ENCODE assay signal across 20 mouse cellular contexts in genomic region chr1:99134129-99134528, GRCm38 (mm10).
A peak's percentile ranks its signal among the peaks of the same experiment; 100 is the strongest.
DNase-seq lines count a peak whose midpoint lies in the region; TF ChIP-seq lines count a peak whose summit lies in the region.
"Had no signal": no experiment of that assay in that cellular context is flagged by ENCODE, and none has a peak within 500 bp of the region (broad histone marks: within the 10 kb centered on the region; RNA-seq: fewer than 3 reads in every experiment).

No protein-coding gene starts in this region.

- H3K4me1 ChIP-seq in MEL (ENCODE audit: control insufficient read depth in 1 of 2, insufficient read depth in 2 of 2, low read length in 2 of 2) = peaks cover 0 to 7% of the 10 kb centered on the region in 2 experiments; a peak in 2 of 4 replicates

- H3K27ac ChIP-seq in MEL (ENCODE audit: control insufficient read depth, low read depth, low read length) = no peak overlapping the region

- no peak for TF ChIP-seq CTCF in MEL (IDR thresholded peaks at IDR 0.05 in 2 of 3, conservative IDR thresholded peaks at IDR 0.05 in 1 of 3; ENCODE audit: control insufficient read depth in 1 of 3, insufficient read depth in 1 of 3, low read depth in 2 of 3, low read length in 3 of 3, poor library complexity in 1 of 3, severe bottlenecking in 1 of 3)

- DNase-seq in MEL (ENCODE audit: low read depth, low spot score) (peak; percentile 67), MEL-GATA-1-ER (ENCODE audit: extremely low read depth, low read depth) (peak; percentile 52)
- no peak for DNase-seq in adrenal gland, adult (ENCODE audit: inconsistent age in 2 of 2, low spot score in 1 of 2)
- no peak for DNase-seq in ovary, postnatal 36 days (ENCODE audit: low spot score)
- DNase-seq: adrenal gland, adult 2 months; adrenal gland, adult 8-10 months; adrenal gland, postnatal 10 days; adrenal gland, postnatal 14 days; adrenal gland, postnatal 25 days; adrenal gland, postnatal 36 days; B cell, adult 2 months; cerebellum, adult 11 months; cerebellum, adult 11-12 months; cerebellum, adult 18-20 months; cerebellum, adult 2 months; cerebellum, adult 8-10 months; cerebellum, adult 9-10 months had no signal

- no peaks in the 10 kb centered on the region for H3K27me3 ChIP-seq in MEL (ENCODE audit: control insufficient read depth in 1 of 2, insufficient read depth in 2 of 2, low read length in 2 of 2)
- H3K27me3 ChIP-seq: CH12.LX, Patski had no signal

- no peak for TF ChIP-seq RAD21 in MEL (IDR thresholded peaks at IDR 0.05; ENCODE audit: low read depth, low read length)

- H3K9me3 ChIP-seq in MEL (replicated peaks; ENCODE audit: insufficient read depth, low read length) = no peaks in the 10 kb centered on the region
- H3K9me3 ChIP-seq: G1E had no signal

- TF ChIP-seq EP300 in MEL (IDR thresholded peaks at IDR 0.05; ENCODE audit: low read depth in 1 of 2, low read length in 2 of 2) = peak; percentile 85 to 92

- H3K36me3 ChIP-seq in MEL (ENCODE audit: control insufficient read depth in 1 of 2, insufficient read depth in 2 of 2, low read length in 2 of 2) = peaks cover 0 to 9% of the 10 kb centered on the region in 2 experiments; a peak in 2 of 4 replicates
- H3K36me3 ChIP-seq: G1E had no signal

- H3K4me3 ChIP-seq in MEL (ENCODE audit: control insufficient read depth in 1 of 2, insufficient read depth in 1 of 2, low read depth in 2 of 2, low read length in 2 of 2) = no peak overlapping the region

- H3K9ac ChIP-seq in MEL (ENCODE audit: control insufficient read depth, low read depth, low read length, poor library complexity, severe bottlenecking) = no peak overlapping the region

- no peaks in the 10 kb centered on the region for H3K79me2 ChIP-seq in MEL (ENCODE audit: control insufficient read depth, insufficient read depth, low read length, poor library complexity)

- TF ChIP-seq POLR2A in MEL (IDR thresholded peaks at IDR 0.05; ENCODE audit: control insufficient read depth in 1 of 2, insufficient read depth in 1 of 2, low read depth in 1 of 2, low read length in 2 of 2, poor library complexity in 1 of 2) = no peak

TF ChIP-seq in MEL, 35 proteins besides CTCF, POLR2A, EP300 and RAD21:
- TF ChIP-seq RCOR1 (IDR thresholded peaks at IDR 0.05; ENCODE audit: low read depth, low read length) = peak; percentile 81
- TF ChIP-seq ZC3H11A (IDR thresholded peaks at IDR 0.05; ENCODE audit: low read depth, low read length) = peak; percentile 17; the same call in 1 of the 2 replicates
- TF ChIP-seq ELF1 (IDR thresholded peaks at IDR 0.05; ENCODE audit: low read depth, low read length) = 0 out of 2 replicates have a peak, but pooled peaks have one; percentile 44
- TF ChIP-seq SIN3A (IDR thresholded peaks at IDR 0.05; ENCODE audit: low read length) = peak; percentile 29; the same call in 1 of the 2 replicates
- TF ChIP-seq NRF1 (IDR thresholded peaks at IDR 0.05; ENCODE audit: insufficient read depth, low read depth, low read length, poor library complexity, severe bottlenecking) = no peak
- no peak for TF ChIP-seq POLR2AphosphoS2 (IDR thresholded peaks at IDR 0.05; ENCODE audit: low read length)
- 0 out of 2 replicates have a peak, but pooled peaks have one; percentile 4 for TF ChIP-seq SMC3 (IDR thresholded peaks at IDR 0.05; ENCODE audit: low read depth, low read length)
- peak; percentile 89 for TF ChIP-seq TCF12 (IDR thresholded peaks at IDR 0.05; ENCODE audit: low read depth, low read length)
- no peak for TF ChIP-seq ZMIZ1 (IDR thresholded peaks at IDR 0.05; ENCODE audit: low read depth, low read length)
- no peak for TF ChIP-seq CHD1 (IDR thresholded peaks at IDR 0.05; ENCODE audit: low read depth, low read length)
- TF ChIP-seq GATA1 (IDR thresholded peaks at IDR 0.05; ENCODE audit: low read depth, low read length) = peak; percentile 88
- no peak for TF ChIP-seq KAT2A (conservative IDR thresholded peaks at IDR 0.05; ENCODE audit: low read depth, low read length)
- TF ChIP-seq MEF2A (IDR thresholded peaks at IDR 0.05; ENCODE audit: extremely low read depth, insufficient replicate concordance, low read depth, low read length, poor library complexity, severe bottlenecking) = no peak
- 0 out of 2 replicates have a peak, but pooled peaks have one; percentile 19 for TF ChIP-seq BHLHE40 (IDR thresholded peaks at IDR 0.05; ENCODE audit: borderline replicate concordance, low read depth, low read length)
- peak; percentile 61 for TF ChIP-seq ETS1 (IDR thresholded peaks at IDR 0.05; ENCODE audit: low read depth, low read length)

Comparison
In these comparisons a context has a peak if more than half of its experiments do, and no peak if none do; other contexts are left out.
1. DNase-seq: peak in MEL (single experiment) and MEL-GATA-1-ER (single experiment); none in adrenal gland, adult (0 of 2) and ovary, postnatal 36 days (single experiment).